Mouse (Mus musculus) embryonic facial prominence, embryonic 13.5 days (tissue): ENCODE measurements around the gene Picalm. TPM values are rescaled to one million over a fixed set of nuclear protein-coding genes. Genes with fewer than 3 reads are reported as not detected.

Experiments used
- ATAC-seq: fragments of 200-750 bp; cut with Nextera tagmentation; 2 replicates; pipeline ENCODE4 v1.8.0; 2017; ENCODE audit warnings: low read depth; ENCODE audit not compliant: insufficient number of reproducible peaks, insufficient read depth, low FRiP score, low TSS enrichment
- H3K27ac ChIP-seq: fragments of 300-500 bp; sonication (generic); 2 replicates; pipeline ENCODE4 v1.5.1; 2015; ENCODE audit warnings: moderate library complexity, mild to moderate bottlenecking, inconsistent platforms
- H3K27me3 ChIP-seq: fragments of 300-500 bp; sonication (generic); 2 replicates; pipeline ENCODE4 v1.6.1; 2015; ENCODE audit warnings: mild to moderate bottlenecking, inconsistent platforms
- H3K36me3 ChIP-seq: fragments of 300-500 bp; sonication (generic); 2 replicates; pipeline ENCODE4 v1.6.1; 2015; ENCODE audit warnings: mild to moderate bottlenecking, inconsistent platforms
- H3K4me1 ChIP-seq: fragments of 300-500 bp; sonication (generic); 2 replicates; pipeline ENCODE4 v1.6.1; 2015; ENCODE audit warnings: inconsistent platforms
- H3K4me2 ChIP-seq: fragments of 300-500 bp; sonication (generic); 2 replicates; pipeline ENCODE4 v1.6.1; 2015; ENCODE audit warnings: moderate library complexity, mild to moderate bottlenecking, inconsistent platforms
- H3K4me3 ChIP-seq: fragments of 300-500 bp; sonication (generic); 2 replicates; pipeline ENCODE4 v1.5.1; 2015; ENCODE audit warnings: mild to moderate bottlenecking, inconsistent platforms
- H3K9ac ChIP-seq: fragments of 300-500 bp; sonication (generic); 2 replicates; pipeline ENCODE4 v1.6.1; 2015; ENCODE audit warnings: mild to moderate bottlenecking, inconsistent platforms
- H3K9me3 ChIP-seq: fragments of 300-500 bp; sonication (generic); 2 replicates; pipeline ENCODE4 v1.6.1; 2016; ENCODE audit warnings: inconsistent platforms
- WGBS: fragments of 180-500 bp; shearing (Covaris S2); methylation state at CpG from one replicate; pipeline ENCODE4 v1.1.7; 2015; ENCODE audit warnings: mixed read lengths; 5-methylcytosine and 5-hydroxymethylcytosine counted together
- polyA plus RNA-seq: library from polyadenylated mRNA; unstranded; fragments of >200 nt; fragmentation: Nextera tagmentation; extraction: Ambion mirVana; gene quantifications from 2 replicates; pipeline ENCODE4 v1.2.1, GENCODE M21; 2015

Picalm gene
- polyA plus RNA-seq, 1 experiment from 2014 or later = 41.5 TPM

DNA sequence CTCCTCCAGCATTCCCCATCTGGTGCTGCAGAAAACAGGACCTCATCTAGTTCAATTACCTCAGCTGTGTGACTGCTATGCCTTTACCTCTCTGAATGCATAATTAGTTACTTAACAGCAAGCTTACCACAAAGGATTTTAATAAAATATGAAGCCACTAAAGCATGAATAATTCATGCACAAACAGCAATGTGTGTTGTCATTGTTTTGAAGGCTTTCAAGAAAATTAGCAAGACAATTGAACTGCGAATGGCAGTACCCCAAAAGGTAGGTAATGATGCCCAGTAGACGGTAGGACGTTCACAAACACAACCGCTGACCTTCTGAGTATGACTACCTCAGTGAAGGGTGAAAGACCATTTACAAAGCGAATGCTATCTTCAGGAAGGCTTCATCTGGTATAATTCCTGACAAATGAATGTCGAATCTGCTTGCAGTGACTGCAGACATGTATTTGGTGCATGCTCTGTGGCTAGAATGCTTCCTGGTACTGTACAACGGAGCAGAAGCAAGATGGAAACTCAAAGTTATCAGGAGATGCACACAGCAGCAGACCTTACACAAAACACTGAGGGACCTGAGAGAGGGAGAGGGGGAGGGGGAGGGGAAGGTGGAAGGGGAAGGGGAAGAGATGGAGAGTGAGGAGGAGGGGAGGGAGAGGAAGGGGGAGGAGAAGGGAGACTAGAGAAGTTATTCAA lies 132.0 kb downstream of the Picalm start:
- H3K4me1 ChIP-seq = peaks cover 6% of the 10 kb centered on the region
- no peak for ATAC-seq
- no peaks in the 10 kb centered on the region for H3K9me3 ChIP-seq
- no peaks in the 10 kb centered on the region for H3K36me3 ChIP-seq
- H3K4me2 ChIP-seq = no peak overlapping the region
- H3K27ac ChIP-seq = no peak overlapping the region
- H3K27me3 ChIP-seq = no peaks in the 10 kb centered on the region
- WGBS = 38% methylated on average over 7 of the region's 7 CpGs
- H3K4me3 ChIP-seq = no peak overlapping the region
- no peak overlapping the region for H3K9ac ChIP-seq

Other genes starting within 250 kb of the Picalm start
- 0.23 and 0.31 TPM in 2 replicates for gene Ccdc81, start 226.6 kb upstream of the Picalm start, polyA plus RNA-seq
- gene Hikeshi, start 189.0 kb upstream of the Picalm start, polyA plus RNA-seq = 132 TPM in 2 replicates
- gene Eed, start 149.2 kb upstream of the Picalm start, polyA plus RNA-seq = 78.6 and 86.0 TPM in 2 replicates
- gene Ccdc83, start 135.6 kb downstream of the Picalm start, polyA plus RNA-seq = 0.29 TPM in 1 of 2 replicates, not detected in the other
- gene Sytl2, start 172.0 kb downstream of the Picalm start, polyA plus RNA-seq = 5.4 and 8.4 TPM in 2 replicates